Mouse (Mus musculus) lung, embryonic 14.5 days (tissue): ENCODE measurements around the gene Edar. TPM values are rescaled to one million over a fixed set of nuclear protein-coding genes. Genes with fewer than 3 reads are reported as not detected.

Experiments
- ATAC-seq: fragments of 200-750 bp; cut with Nextera tagmentation; 2 replicates; pipeline ENCODE4 v1.8.0; 2017; ENCODE audit warnings: mild to moderate bottlenecking, moderate TSS enrichment, moderate library complexity; ENCODE audit not compliant: insufficient read depth
- DNase-seq: peaks from one replicate; pipeline ENCODE4 v3.0.0-alpha.2; 2015
- H3K27ac ChIP-seq: fragments of 300-500 bp; sonication (generic); 2 replicates; pipeline ENCODE4 v1.5.1; 2014; ENCODE audit warnings: low read depth, mild to moderate bottlenecking, moderate library complexity
- H3K27me3 ChIP-seq: fragments of 300-500 bp; sonication (generic); 2 replicates; pipeline ENCODE4 v1.6.1; 2014; ENCODE audit warnings: low read length, control low read depth; ENCODE audit not compliant: insufficient read depth
- H3K36me3 ChIP-seq: fragments of 300-500 bp; sonication (generic); 2 replicates; pipeline ENCODE4 v1.6.1; 2014; ENCODE audit warnings: control low read depth; ENCODE audit not compliant: insufficient read depth
- H3K4me1 ChIP-seq: fragments of 300-500 bp; sonication (generic); 2 replicates; pipeline ENCODE4 v1.6.1; 2014; ENCODE audit warnings: antibody characterized with exemption, control low read depth; ENCODE audit not compliant: insufficient read depth
- H3K4me2 ChIP-seq: fragments of 300-500 bp; sonication (generic); 2 replicates; pipeline ENCODE4 v1.6.1; 2014; ENCODE audit warnings: mild to moderate bottlenecking
- H3K4me3 ChIP-seq: fragments of 300-500 bp; sonication (generic); 2 replicates; pipeline ENCODE4 v1.5.1; 2014; ENCODE audit warnings: low read depth, low read length
- H3K9ac ChIP-seq: fragments of 300-500 bp; sonication (generic); 2 replicates; pipeline ENCODE4 v1.6.1; 2014
- H3K9me3 ChIP-seq: fragments of 300-500 bp; sonication (generic); 2 replicates; pipeline ENCODE4 v1.6.1; 2016; ENCODE audit warnings: low read depth, low read length, control low read depth
- CTCF ChIP-seq: IDR thresholded peaks from 2 replicates; pipeline ENCODE4 v1.5.1; 2016; ENCODE audit warnings: antibody characterized with exemption, low read depth
- WGBS: fragments of 180-500 bp; shearing (Covaris S2); extraction: QIAGEN DNeasy Blood & Tissue Kit; methylation state at CpG from one replicate; pipeline ENCODE4 v1.1.7; 2014; 5-methylcytosine and 5-hydroxymethylcytosine counted together
- polyA plus RNA-seq: library from polyadenylated mRNA; unstranded; fragments of >200 nt; fragmentation: Nextera tagmentation; extraction: Ambion mirVana; gene quantifications from 2 replicates; pipeline ENCODE4 v1.2.1, GENCODE M21; 2014

Gene Edar
- polyA plus RNA-seq, 1 experiment from 2014 or later, result 0.36 TPM

DNA sequence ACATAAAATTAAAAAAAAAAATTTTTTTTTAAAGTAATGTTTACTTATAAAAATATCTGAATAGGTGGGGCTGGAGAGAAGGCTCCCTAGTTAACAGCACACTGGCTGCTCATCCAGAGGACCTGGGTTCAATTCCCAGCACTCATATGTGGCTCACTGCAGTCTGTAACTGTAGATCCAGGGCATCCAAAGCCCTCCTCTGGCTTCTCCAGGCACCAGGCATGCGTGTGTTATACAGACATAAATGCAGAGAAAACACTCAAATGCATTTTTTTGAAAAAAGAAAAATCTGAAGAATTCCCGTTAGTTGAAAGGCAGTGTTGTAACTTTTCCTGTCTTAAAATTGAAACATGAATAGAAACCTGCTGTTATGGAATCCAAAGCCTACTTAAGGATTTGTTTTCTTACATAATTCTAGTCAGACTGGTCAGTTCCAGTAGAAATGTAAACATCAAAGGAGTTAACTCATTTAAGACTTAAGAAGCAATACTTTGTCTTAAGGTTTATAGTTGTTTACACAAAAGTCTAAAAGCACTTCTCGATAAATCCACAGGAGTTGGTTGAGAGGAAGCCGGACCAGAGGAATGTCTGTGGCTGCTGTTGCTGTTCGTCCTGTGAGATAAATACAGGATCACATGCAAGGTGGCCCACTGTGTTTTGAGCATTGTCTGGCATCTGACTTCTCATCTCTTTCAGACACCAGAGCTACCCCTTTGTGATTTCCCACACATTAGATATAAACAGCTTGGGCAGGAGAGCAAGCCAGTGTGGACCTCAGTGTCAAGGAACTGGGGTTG lies 89.8 kb downstream of the Edar start:
- Histone ChIP-seq H3K4me1 (peaks cover 5% of the 10 kb centered on the region; the same call in 1 of the 2 replicates), H3K36me3 (no peaks in the 10 kb centered on the region), H3K9ac (no peak overlapping the region), H3K27me3 (no peaks in the 10 kb centered on the region), H3K27ac (peak overlapping the region; percentile 39; the same call in 1 of the 2 replicates), H3K9me3 (no peaks in the 10 kb centered on the region), H3K4me3 (no peak overlapping the region), H3K4me2 (no peak overlapping the region)
- TF ChIP-seq CTCF, result no peak
- WGBS, result 25% methylated on average over 5 of the region's 5 CpGs
- ATAC-seq (peak; percentile 62; the same call in 1 of the 2 replicates), DNase-seq (peak; percentile 27)

GRCm38 (mm10) chr10:58560521-58560920 lies 114.9 kb downstream of the Edar start:
- no peaks in the 10 kb centered on the region for H3K9me3 ChIP-seq

GRCm38 (mm10) chr10:58559901-58560300 lies 115.6 kb downstream of the Edar start:
- H3K9ac ChIP-seq, result no peak overlapping the region
- H3K27ac ChIP-seq, result no peak overlapping the region
- DNase-seq (peak; percentile 85), ATAC-seq (peak; percentile 41; the same call in 1 of the 2 replicates)
- H3K4me3 ChIP-seq, result no peak overlapping the region
- no peak overlapping the region for H3K4me2 ChIP-seq
- H3K27me3 ChIP-seq, result no peaks in the 10 kb centered on the region
- no peaks in the 10 kb centered on the region for H3K9me3 ChIP-seq
- H3K4me1 ChIP-seq, result no peaks in the 10 kb centered on the region
- H3K36me3 ChIP-seq, result no peaks in the 10 kb centered on the region
- WGBS, result 19% methylated on average over 3 of the region's 3 CpGs
- peak; percentile 71 for TF ChIP-seq CTCF

More at GRCm38 (mm10) chr10:58560521-58560920, 114.9 kb downstream of the Edar start:
- no peak overlapping the region for H3K4me3 ChIP-seq
- H3K4me1 ChIP-seq, result no peaks in the 10 kb centered on the region
- H3K27ac ChIP-seq, result no peak overlapping the region
- 78% methylated on average over 6 of the region's 6 CpGs for WGBS
- ATAC-seq (no peak), DNase-seq (no peak)
- no peak for TF ChIP-seq CTCF
- no peak overlapping the region for H3K4me2 ChIP-seq
- no peaks in the 10 kb centered on the region for H3K27me3 ChIP-seq
- H3K36me3 ChIP-seq, result no peaks in the 10 kb centered on the region
- no peak overlapping the region for H3K9ac ChIP-seq

DNA sequence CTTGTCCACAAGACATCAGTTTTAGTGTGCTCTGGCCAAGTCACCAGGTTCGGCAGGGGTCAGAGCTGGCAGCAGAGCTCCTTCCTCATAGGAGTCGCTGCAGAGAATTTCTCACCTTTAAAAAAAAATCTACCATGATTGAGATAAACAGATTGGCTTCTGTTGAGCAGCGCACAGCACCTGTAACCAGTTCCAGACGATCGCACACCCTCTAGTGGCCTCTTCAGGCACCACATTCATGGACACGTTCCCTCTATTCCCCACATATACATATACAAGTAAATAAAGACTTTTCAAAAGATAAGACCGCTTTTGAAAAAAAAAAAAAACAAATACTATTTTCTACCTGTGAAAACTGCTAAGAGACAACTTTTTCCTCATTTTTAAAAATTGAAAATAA lies 116.4 kb downstream of the Edar start:
- Histone ChIP-seq H3K27ac (no peak overlapping the region), H3K4me3 (no peak overlapping the region), H3K4me1 (no peaks in the 10 kb centered on the region), H3K27me3 (no peaks in the 10 kb centered on the region), H3K9ac (no peak overlapping the region), H3K9me3 (no peaks in the 10 kb centered on the region), H3K36me3 (no peaks in the 10 kb centered on the region), H3K4me2 (no peak overlapping the region)
- WGBS, result 33% methylated on average over 7 of the region's 7 CpGs
- DNase-seq (peak; percentile 68), ATAC-seq (0 out of 2 replicates have a peak, but pooled peaks have one; percentile 58)
- peak; percentile 68 for TF ChIP-seq CTCF

DNA sequence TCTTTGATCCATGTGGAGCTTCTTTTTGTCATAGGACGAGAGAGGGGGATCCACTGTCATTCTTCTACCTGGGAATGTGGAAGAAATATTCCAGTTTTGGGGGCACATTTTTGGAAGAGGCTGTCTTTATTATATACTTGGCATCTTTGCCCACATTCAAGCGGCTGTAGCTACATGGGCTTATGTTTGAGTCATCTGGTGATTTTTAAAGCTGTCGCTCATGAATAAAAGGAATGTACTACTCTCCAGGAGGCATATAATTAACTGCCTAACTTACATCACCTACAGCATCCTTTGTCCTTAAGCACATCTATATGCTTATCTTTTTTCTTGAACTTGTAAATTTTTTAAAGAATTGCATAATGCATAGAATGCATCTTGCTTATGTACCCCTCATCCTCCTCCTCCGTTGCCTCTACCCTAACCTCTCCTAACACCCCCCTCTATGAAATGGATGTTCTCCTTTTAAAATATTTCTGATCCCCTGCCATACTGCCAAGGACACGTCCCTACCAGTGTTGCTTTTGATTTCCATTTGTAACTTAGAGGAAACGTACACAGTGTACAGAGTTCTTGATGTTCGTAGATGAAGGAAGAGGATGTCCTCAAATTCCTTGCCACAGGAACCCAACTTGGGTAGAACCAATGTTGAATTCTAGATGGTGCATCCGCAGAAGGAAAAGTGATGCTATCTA lies 120.6 kb downstream of the Edar start:
- 86% methylated on average over 8 of the region's 8 CpGs for WGBS
- ATAC-seq, result no peak
- no peak for TF ChIP-seq CTCF

More for the DNA sequence above, 120.6 kb downstream of the Edar start:
- H3K36me3 ChIP-seq, result no peaks in the 10 kb centered on the region
- no peak overlapping the region for H3K4me2 ChIP-seq
- H3K27ac ChIP-seq, result no peak overlapping the region
- H3K9me3 ChIP-seq, result no peaks in the 10 kb centered on the region
- DNase-seq, result no peak
- no peak overlapping the region for H3K9ac ChIP-seq
- H3K4me3 ChIP-seq, result no peak overlapping the region
- no peaks in the 10 kb centered on the region for H3K27me3 ChIP-seq
- no peaks in the 10 kb centered on the region for H3K4me1 ChIP-seq

Other genes starting within 250 kb of the Edar start
- 40.8 and 41.8 TPM in 2 replicates for gene Ranbp2, start 228.7 kb downstream of the Edar start, polyA plus RNA-seq
- 10.0 and 11.4 TPM in 2 replicates for gene Ccdc138, start 177.7 kb downstream of the Edar start, polyA plus RNA-seq
- gene Gm17542, start 42.6 kb upstream of the Edar start, polyA plus RNA-seq, result not detected in 2 replicates
- 2.1 and 3.3 TPM in 2 replicates for gene Sh3rf3, start 137.7 kb upstream of the Edar start, polyA plus RNA-seq